ENCODE assay signal across 18 mouse cellular contexts in the genomic region with DNA sequence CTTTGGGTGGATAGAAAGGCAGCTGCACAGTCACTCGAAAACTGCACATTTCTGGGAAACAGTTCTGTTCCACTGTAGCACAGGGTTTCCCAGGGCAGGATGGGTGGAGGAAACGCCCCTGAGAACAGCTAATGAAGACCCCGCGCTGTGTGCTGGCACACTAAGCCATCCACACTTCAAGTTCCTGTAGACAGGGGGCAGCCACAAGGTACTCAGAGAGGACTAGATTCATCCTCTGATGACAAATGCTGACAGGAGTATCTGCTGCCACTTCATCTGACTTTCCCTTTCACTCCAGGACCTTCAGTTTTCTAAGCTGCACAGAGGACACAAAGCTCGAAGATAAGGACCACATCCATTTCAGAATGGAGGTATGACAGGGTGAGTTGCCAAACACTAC. TPM values are rescaled to one million over a fixed set of nuclear protein-coding genes. Genes with fewer than 3 reads are reported as not detected.
A peak's percentile ranks its signal among the peaks of the same experiment; 100 is the strongest.
DNase-seq lines count a peak whose midpoint lies in the region; ATAC-seq and TF ChIP-seq lines count a peak whose summit lies in the region.
"Had no signal": no experiment of that assay in that cellular context is flagged by ENCODE, and none has a peak within 500 bp of the region (broad histone marks: within the 10 kb centered on the region; RNA-seq: fewer than 3 reads in every experiment).

No protein-coding gene starts in this region.

- ATAC-seq in midbrain, embryonic 14.5 days (ENCODE audit: low FRiP score, low TSS enrichment) = no peak
- no peak for ATAC-seq in midbrain, embryonic 11.5 days (ENCODE audit: low FRiP score)
- no peak; the same call in 1 of the 2 replicates for ATAC-seq in hindbrain, embryonic 16.5 days
- no peak for ATAC-seq in neural tube, embryonic 15.5 days (ENCODE audit: low FRiP score)
- ATAC-seq in liver, embryonic 12.5 days = no peak
- ATAC-seq: intestine, embryonic 16.5 days had no signal

- H3K9me3 ChIP-seq in midbrain, embryonic 14.5 days (ENCODE audit: control insufficient read depth, low read length) = no peaks in the 10 kb centered on the region
- H3K9me3 ChIP-seq in midbrain, embryonic 11.5 days (ENCODE audit: control insufficient read depth, low read length) = no peaks in the 10 kb centered on the region
- H3K9me3 ChIP-seq in hindbrain, embryonic 16.5 days (ENCODE audit: control insufficient read depth, low read length) = no peaks in the 10 kb centered on the region
- no peaks in the 10 kb centered on the region for H3K9me3 ChIP-seq in neural tube, embryonic 15.5 days (replicated peaks)
- H3K9me3 ChIP-seq in liver, embryonic 12.5 days (replicated peaks) = no peaks in the 10 kb centered on the region
- H3K9me3 ChIP-seq: heart, embryonic 10.5 days; midbrain, embryonic 12.5 days had no signal

- peak; percentile 8; the same call in 1 of the 2 replicates for TF ChIP-seq CTCF in gastrocnemius, adult 2 months (IDR thresholded peaks at IDR 0.05)

- no peak overlapping the region for H3K27ac ChIP-seq in gastrocnemius, adult 2 months
- peak overlapping the region; percentile 49; the same call in 1 of the 2 replicates for H3K27ac ChIP-seq in midbrain, embryonic 14.5 days (replicated peaks; ENCODE audit: low read depth, low read length)
- H3K27ac ChIP-seq in midbrain, embryonic 11.5 days (ENCODE audit: low read depth, low read length) = no peak overlapping the region
- H3K27ac ChIP-seq in hindbrain, embryonic 16.5 days (ENCODE audit: low read depth, low read length) = peak overlapping the region; percentile 70
- H3K27ac ChIP-seq in neural tube, embryonic 15.5 days (replicated peaks) = peak overlapping the region; percentile 63
- no peak overlapping the region for H3K27ac ChIP-seq in liver, embryonic 12.5 days
- H3K27ac ChIP-seq: heart, embryonic 10.5 days; midbrain, embryonic 12.5 days had no signal

- peaks cover 33% of the 10 kb centered on the region for H3K36me3 ChIP-seq in midbrain, embryonic 14.5 days (ENCODE audit: control insufficient read depth, insufficient read depth, low read length)
- peaks cover 5% of the 10 kb centered on the region; the same call in 1 of the 2 replicates for H3K36me3 ChIP-seq in midbrain, embryonic 11.5 days (ENCODE audit: control insufficient read depth, insufficient read depth, low read length)
- H3K36me3 ChIP-seq in hindbrain, embryonic 16.5 days (ENCODE audit: control insufficient read depth, insufficient read depth, low read length) = peaks cover 22% of the 10 kb centered on the region
- peaks cover 23% of the 10 kb centered on the region for H3K36me3 ChIP-seq in neural tube, embryonic 15.5 days
- H3K36me3 ChIP-seq in liver, embryonic 12.5 days = peaks cover 10% of the 10 kb centered on the region; the same call in 1 of the 2 replicates

- H3K4me3 ChIP-seq in gastrocnemius, adult 2 months = no peak overlapping the region
- H3K4me3 ChIP-seq in midbrain, embryonic 14.5 days (replicated peaks; ENCODE audit: low read depth, low read length) = no peak overlapping the region
- no peak overlapping the region for H3K4me3 ChIP-seq in midbrain, embryonic 11.5 days (ENCODE audit: low read depth, low read length)
- H3K4me3 ChIP-seq in hindbrain, embryonic 16.5 days (ENCODE audit: low read length) = no peak overlapping the region
- H3K4me3 ChIP-seq in neural tube, embryonic 15.5 days (replicated peaks) = no peak overlapping the region
- no peak overlapping the region for H3K4me3 ChIP-seq in liver, embryonic 12.5 days
- H3K4me3 ChIP-seq: heart, embryonic 10.5 days; midbrain, embryonic 12.5 days had no signal

- 0 out of 2 replicates have a peak, but pooled peaks cover 9% of the 10 kb centered on the region for H3K4me1 ChIP-seq in midbrain, embryonic 14.5 days (ENCODE audit: control insufficient read depth, insufficient read depth, low read length)
- peaks cover 8% of the 10 kb centered on the region for H3K4me1 ChIP-seq in midbrain, embryonic 11.5 days (ENCODE audit: control insufficient read depth, insufficient read depth, low read length)
- peaks cover 18% of the 10 kb centered on the region for H3K4me1 ChIP-seq in hindbrain, embryonic 16.5 days (ENCODE audit: control insufficient read depth, insufficient read depth, low read depth, low read length)
- H3K4me1 ChIP-seq in neural tube, embryonic 15.5 days = peaks cover 29% of the 10 kb centered on the region
- no peaks in the 10 kb centered on the region for H3K4me1 ChIP-seq in liver, embryonic 12.5 days
- H3K4me1 ChIP-seq: heart, embryonic 10.5 days had no signal

- intact Hi-C loops in gastrocnemius, adult 2 months (cut with DNase I) = no loop called here
- intact Hi-C loops in left cerebral cortex, postnatal 4 days (cut with DNase I) = no loop called here

- no peaks in the 10 kb centered on the region for H3K27me3 ChIP-seq in midbrain, embryonic 14.5 days (ENCODE audit: control insufficient read depth, insufficient read depth, low read length)
- H3K27me3 ChIP-seq in midbrain, embryonic 11.5 days (ENCODE audit: control insufficient read depth, insufficient read depth, low read length) = peaks cover 7% of the 10 kb centered on the region
- H3K27me3 ChIP-seq in hindbrain, embryonic 16.5 days (replicated peaks; ENCODE audit: control insufficient read depth, insufficient read depth, low read length) = no peaks in the 10 kb centered on the region; the same call in 1 of the 2 replicates
- H3K27me3 ChIP-seq in neural tube, embryonic 15.5 days (replicated peaks) = no peaks in the 10 kb centered on the region
- H3K27me3 ChIP-seq in liver, embryonic 12.5 days (replicated peaks) = peaks cover 21% of the 10 kb centered on the region

- 75% methylated on average over 5 of the region's 5 CpGs for WGBS in midbrain, embryonic 14.5 days
- 79% methylated on average over 5 of the region's 5 CpGs for WGBS in midbrain, embryonic 11.5 days
- 67% methylated on average over 5 of the region's 5 CpGs for WGBS in hindbrain, embryonic 16.5 days
- 76% methylated on average over 5 of the region's 5 CpGs for WGBS in neural tube, embryonic 15.5 days
- WGBS in liver, embryonic 12.5 days (ENCODE audit: insufficient replicate concordance) = 54% methylated on average over 5 of the region's 5 CpGs

- H3K9ac ChIP-seq in midbrain, embryonic 14.5 days (replicated peaks; ENCODE audit: low read length) = no peak overlapping the region
- H3K9ac ChIP-seq in midbrain, embryonic 11.5 days (ENCODE audit: low read length) = no peak overlapping the region
- no peak overlapping the region for H3K9ac ChIP-seq in hindbrain, embryonic 16.5 days (ENCODE audit: low read depth, low read length)
- H3K9ac ChIP-seq in neural tube, embryonic 15.5 days (replicated peaks) = no peak overlapping the region
- H3K9ac ChIP-seq in liver, embryonic 12.5 days = no peak overlapping the region
- H3K9ac ChIP-seq: midbrain, embryonic 12.5 days had no signal

- H3K4me2 ChIP-seq in midbrain, embryonic 14.5 days (ENCODE audit: low read length) = no peak overlapping the region
- H3K4me2 ChIP-seq in midbrain, embryonic 11.5 days = no peak overlapping the region
- H3K4me2 ChIP-seq in hindbrain, embryonic 16.5 days (ENCODE audit: low read length) = no peak overlapping the region
- H3K4me2 ChIP-seq in neural tube, embryonic 15.5 days = no peak overlapping the region
- H3K4me2 ChIP-seq in liver, embryonic 12.5 days = no peak overlapping the region
- H3K4me2 ChIP-seq: midbrain, embryonic 12.5 days had no signal

- no peak for DNase-seq in gastrocnemius, adult 2 months
- no peak for DNase-seq in gastrocnemius, postnatal 25 days
- DNase-seq in midbrain, embryonic 14.5 days = no peak
- no peak for DNase-seq in midbrain, embryonic 11.5 days (ENCODE audit: low spot score, missing footprints)
- DNase-seq in left cerebral cortex, postnatal 4 days = no peak
- DNase-seq: adrenal gland, adult 8-10 months; cerebellum, adult 2 months; gastrocnemius, postnatal 36 days; heart, postnatal 14 days; kidney, postnatal 10 days; lung, postnatal 36 days; thymus, postnatal 25 days had no signal

RNA-seq across cellular contexts. Expression of a gene that starts 17.2 kb away (rescaled TPM):
- total RNA-seq in gastrocnemius, adult 2 months (2021) = 10 to 100 TPM; 67.7 to 70.2 TPM
- 10 to 100 TPM; 58.1 to 58.3 TPM for total RNA-seq in gastrocnemius, postnatal 25 days (2021)
- polyA plus RNA-seq in midbrain, embryonic 14.5 days (2014; fragmentation: Nextera tagmentation; extraction: Ambion mirVana) = 30.6 and 36.5 TPM in 2 replicates
- 27.5 and 28.3 TPM in 2 replicates for polyA plus RNA-seq in midbrain, embryonic 11.5 days (2014; fragmentation: Nextera tagmentation; extraction: Ambion mirVana)
- polyA plus RNA-seq in hindbrain, embryonic 16.5 days (2015; fragmentation: Nextera tagmentation; extraction: Ambion mirVana) = 34.6 and 40.9 TPM in 2 replicates
- polyA plus RNA-seq in neural tube, embryonic 15.5 days (2015; fragmentation: Nextera tagmentation; extraction: Ambion mirVana) = 28.3 and 41.6 TPM in 2 replicates
- polyA plus RNA-seq in liver, embryonic 12.5 days (2016; fragmentation: Nextera tagmentation; extraction: Ambion mirVana) = 8.7 and 10.3 TPM in 2 replicates
- 10 to 100 TPM; 44.3 to 46.7 TPM for total RNA-seq in left cerebral cortex, postnatal 4 days (2021)

RNA-seq across cellular contexts. Expression of a gene that starts 32.7 kb away (rescaled TPM):
- total RNA-seq in gastrocnemius, adult 2 months (2021) = 10 to 100 TPM; 25.6 to 33.1 TPM
- 10 to 100 TPM; 28.6 to 29.3 TPM for total RNA-seq in gastrocnemius, postnatal 25 days (2021)
- polyA plus RNA-seq in midbrain, embryonic 14.5 days (2014; fragmentation: Nextera tagmentation; extraction: Ambion mirVana) = 69.8 and 72.3 TPM in 2 replicates
- 67.4 and 71.3 TPM in 2 replicates for polyA plus RNA-seq in midbrain, embryonic 11.5 days (2014; fragmentation: Nextera tagmentation; extraction: Ambion mirVana)
- 41.0 and 50.2 TPM in 2 replicates for polyA plus RNA-seq in hindbrain, embryonic 16.5 days (2015; fragmentation: Nextera tagmentation; extraction: Ambion mirVana)
- polyA plus RNA-seq in neural tube, embryonic 15.5 days (2015; fragmentation: Nextera tagmentation; extraction: Ambion mirVana) = 49.7 and 63.7 TPM in 2 replicates
- 39.6 and 42.2 TPM in 2 replicates for polyA plus RNA-seq in liver, embryonic 12.5 days (2016; fragmentation: Nextera tagmentation; extraction: Ambion mirVana)
- 10 to 100 TPM; 13.4 to 14.1 TPM for total RNA-seq in left cerebral cortex, postnatal 4 days (2021)

Comparison
In these comparisons a context has a peak if more than half of its experiments do, and no peak if none do; other contexts are left out.
1. H3K27ac ChIP-seq: peak in midbrain, embryonic 14.5 days (single experiment), hindbrain, embryonic 16.5 days (single experiment) and neural tube, embryonic 15.5 days (single experiment); none in gastrocnemius, adult 2 months (single experiment), midbrain, embryonic 11.5 days (single experiment) and liver, embryonic 12.5 days (single experiment).